Mouse (Mus musculus) left cerebral cortex, postnatal 10 days (tissue): Measurements from ENCODE around the gene Pde9a. TPM values are rescaled to one million over a fixed set of nuclear protein-coding genes. Genes with fewer than 3 reads are reported as not detected.

Experiments used
- DNase-seq, 2 experiments: peaks; one replicate each; pipeline ENCODE4 v3.0.0; 2021 to 2022; ENCODE audit warnings: low spot score in 2 of 2, mixed read lengths in 1 of 2; ENCODE audit errors: extremely low spot score in 1 of 2
- intact Hi-C: fragments of 180-260 bp; cut with DNase I; formaldehyde crosslinking; loops from one replicate; pipeline ENCODE4 v1.15.1; 2025
- total RNA-seq, 2 experiments: library from RNA; stranded (reverse); gene quantifications; 2 replicates each; pipeline ENCODE4 v1.2.3; 2021

The Pde9a gene
- total RNA-seq, 2 experiments from 2014 or later = 32.8 to 41.4 TPM

GRCm38 (mm10) chr17:31424358-31424757 lies 38.3 kb downstream of the Pde9a start:
- intact Hi-C loops = no loop called here

GRCm38 (mm10) chr17:31424798-31425197 lies 38.8 kb downstream of the Pde9a start:
- no peak for DNase-seq
- intact Hi-C loops = no loop called here

More at GRCm38 (mm10) chr17:31424358-31424757, 38.3 kb downstream of the Pde9a start:
- no peak for DNase-seq

DNA sequence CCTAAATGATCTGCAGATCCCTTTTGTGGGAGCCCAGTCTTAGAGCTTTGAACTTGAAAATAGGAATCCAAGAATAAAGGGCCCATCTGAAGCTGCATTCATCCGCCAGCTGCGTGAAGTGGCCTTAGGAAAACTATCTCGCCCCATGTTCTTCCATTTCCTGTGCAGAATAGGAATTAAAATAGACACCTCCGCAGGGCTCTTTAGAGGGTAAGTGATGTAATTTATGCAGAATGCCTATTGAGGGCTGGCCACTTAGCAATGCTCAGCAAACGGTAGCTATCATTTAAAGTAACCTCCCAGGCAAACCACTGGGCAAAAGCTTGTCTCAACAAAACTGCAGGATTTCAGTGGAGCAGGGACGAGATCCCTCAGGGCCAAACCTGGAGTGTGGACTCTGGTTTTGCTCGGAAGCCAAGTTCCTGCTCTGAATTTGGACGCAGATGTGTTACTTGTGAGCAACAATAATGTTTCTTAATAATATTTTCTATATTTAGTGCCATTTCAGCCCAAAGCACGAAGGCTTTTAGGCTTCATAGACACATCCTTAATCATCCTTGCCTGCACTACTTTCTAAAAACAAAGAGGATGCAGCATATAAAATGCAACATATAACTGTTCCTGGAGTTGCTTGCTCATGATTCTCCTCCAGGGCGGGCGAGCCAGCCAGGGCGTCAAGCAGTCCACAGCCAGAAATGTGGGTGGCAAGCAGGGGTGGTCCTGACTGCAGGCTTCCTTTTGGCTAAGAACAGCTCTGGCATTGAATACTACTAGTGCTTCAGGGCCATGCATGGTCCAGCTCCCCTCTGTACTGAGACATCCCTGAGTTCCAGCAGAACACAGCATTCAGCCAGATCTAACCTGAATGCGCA lies 40.1 kb downstream of the Pde9a start:
- intact Hi-C loops = no loop called here
- DNase-seq = no peak

DNA sequence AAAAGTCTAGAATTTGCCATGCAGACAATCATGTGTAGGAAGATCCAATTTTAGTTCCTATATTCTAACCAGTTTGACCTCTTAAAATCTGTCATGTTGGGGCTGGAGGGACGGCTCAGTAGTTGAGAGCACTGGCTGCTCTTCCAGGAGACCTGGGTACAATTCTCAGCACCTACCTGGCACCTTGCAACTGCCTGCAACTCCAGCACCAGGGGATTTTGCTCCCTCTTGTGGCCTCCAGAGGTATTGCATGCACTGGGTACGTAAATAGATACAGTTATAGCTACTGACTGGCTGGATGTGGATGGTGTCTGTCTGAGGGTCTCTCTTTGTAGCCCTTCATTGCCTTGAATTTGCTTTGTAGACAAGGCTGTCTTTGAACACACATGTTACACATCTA lies 43.4 kb downstream of the Pde9a start:
- DNase-seq = no peak
- intact Hi-C loops = no loop called here

DNA sequence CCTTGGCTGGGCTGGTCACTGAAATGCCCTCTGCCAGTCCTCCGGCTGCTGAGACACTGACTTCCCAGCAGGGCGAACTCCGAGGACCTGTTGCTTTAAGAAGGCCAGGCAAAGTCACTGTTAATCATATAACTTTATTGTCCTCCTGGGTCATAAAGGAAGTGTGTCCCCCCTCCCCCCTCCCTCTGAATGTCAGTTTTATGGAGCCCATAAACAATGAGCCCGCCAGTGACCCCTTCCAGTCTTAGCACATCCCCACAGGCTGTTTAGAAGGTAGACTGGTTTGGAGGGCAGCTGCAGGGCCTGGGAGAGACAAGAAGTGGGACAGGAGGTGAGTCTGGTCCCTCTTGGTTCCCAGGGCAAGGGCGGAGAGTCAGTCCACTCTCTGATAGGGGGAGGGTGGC lies 46.9 kb downstream of the Pde9a start:
- DNase-seq = no peak
- intact Hi-C loops = no loop called here

DNA sequence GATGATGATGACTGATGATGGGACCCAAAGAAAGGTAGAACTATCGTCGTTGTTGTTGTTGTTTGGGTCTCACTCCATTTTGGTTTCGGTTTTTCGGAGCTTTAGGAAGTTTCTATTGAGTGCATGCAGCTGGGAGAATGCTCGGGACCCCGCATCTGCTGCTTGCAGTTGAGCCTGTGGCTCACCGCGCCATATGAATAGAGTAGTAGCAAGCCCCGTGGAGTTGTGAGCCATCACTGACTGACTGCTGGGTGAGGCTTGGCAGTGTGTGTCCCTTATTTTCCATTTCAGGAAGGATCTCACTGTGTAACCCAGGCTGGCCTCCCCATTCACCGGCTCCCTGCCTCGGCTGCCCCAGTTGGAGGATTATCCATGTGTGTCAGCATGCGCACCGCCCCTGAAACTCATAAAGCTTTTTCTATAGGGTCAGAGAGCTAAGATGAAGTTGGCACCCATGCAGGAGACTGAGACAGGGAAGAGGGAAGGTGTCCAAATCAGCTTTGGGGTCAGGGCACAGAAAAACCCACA lies 47.5 kb downstream of the Pde9a start:
- no peak for DNase-seq
- intact Hi-C loops = no loop called here

DNA sequence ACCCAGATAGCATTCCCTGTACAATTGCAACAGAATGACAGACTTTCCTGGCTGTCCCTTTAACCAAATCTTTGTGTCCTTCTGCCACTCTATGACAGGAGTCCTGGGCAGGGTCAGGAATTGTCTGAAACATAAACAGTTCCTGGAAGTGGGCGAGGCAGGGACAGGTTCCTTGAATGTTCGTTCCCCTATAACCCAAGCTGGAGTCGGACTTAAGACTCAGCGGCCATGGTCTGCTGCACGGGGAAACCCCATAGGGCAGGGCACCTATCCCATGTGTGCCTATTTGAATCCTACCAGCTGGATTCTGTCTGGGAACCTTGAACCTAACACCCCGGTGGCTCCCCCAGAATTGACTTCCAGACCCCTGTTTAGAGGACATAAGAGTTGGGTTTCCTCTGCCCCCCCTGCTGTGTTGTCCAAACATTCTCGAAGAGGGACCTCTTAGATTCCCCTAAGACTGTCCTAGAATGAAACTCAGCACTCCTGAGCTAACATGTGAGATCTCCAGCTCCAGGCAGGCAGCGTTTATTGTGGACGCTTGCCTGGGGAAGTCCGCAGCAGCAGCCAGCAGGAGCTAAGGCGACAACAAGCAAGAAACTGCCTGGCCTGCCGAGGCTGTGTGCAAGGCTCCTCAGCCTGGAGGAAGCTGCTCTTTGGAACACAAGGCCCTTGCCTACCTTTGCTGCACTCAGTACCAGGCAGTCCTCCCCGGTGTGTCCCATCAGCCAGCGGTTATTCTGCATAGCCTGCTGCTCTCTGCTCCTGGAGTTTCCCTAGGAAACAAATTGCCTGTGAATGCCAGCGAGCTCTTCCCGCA lies 48.2 kb downstream of the Pde9a start:
- intact Hi-C loops = no loop called here

GRCm38 (mm10) chr17:31434825-31435325 lies 48.9 kb downstream of the Pde9a start:
- intact Hi-C loops = no loop called here
- DNase-seq = no peak

More for the DNA sequence above, 48.2 kb downstream of the Pde9a start:
- DNase-seq = peak in 1 of 2 experiments; percentile 35

DNA sequence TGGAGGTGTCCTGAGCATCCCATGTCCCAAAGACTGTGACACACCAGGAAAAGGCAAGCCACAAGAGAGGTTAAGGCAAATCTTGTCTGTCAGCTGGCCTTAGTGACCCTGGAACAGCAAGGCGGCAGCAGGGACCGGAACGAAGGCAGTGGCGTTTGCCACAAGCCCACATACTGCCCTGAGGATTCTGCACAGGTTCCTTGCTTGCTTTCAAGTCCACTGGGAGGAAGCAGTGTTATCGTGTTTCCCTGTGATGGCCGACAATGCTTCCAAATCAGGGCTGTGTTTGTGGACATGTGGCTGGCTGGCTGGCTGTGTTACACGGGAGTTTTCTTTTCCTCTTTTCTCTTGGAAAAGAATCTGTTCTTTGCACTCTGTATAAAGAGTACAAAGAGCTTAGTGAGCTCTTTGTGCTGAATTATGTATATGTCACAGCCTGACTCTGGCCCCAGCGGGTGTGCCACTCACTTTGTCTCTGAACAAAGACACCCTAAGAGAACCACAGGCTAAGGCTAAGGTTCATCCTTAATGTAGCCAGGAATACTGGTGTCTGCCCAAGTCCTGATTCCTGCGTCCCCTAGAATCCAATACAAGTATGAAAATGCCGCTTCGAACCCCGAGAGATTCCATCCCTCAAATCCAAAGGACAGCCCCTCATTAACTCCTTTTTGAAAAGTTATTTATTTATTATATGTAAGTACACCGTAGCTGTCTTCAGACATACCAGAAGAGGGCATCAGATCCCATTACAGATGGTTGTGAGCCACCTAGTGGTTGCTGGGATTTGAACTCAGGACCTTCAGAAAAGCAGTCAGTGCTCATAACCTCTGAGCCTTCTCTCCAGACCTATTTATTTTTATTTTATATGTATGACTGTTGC lies 50.2 kb downstream of the Pde9a start:
- intact Hi-C loops = no loop called here
- DNase-seq = no peak

- no peak for DNase-seq
- intact Hi-C loops = no loop called here
Observed at GRCm38 (mm10) chr17:31436814-31437406, 50.9 kb downstream of the Pde9a start.

DNA sequence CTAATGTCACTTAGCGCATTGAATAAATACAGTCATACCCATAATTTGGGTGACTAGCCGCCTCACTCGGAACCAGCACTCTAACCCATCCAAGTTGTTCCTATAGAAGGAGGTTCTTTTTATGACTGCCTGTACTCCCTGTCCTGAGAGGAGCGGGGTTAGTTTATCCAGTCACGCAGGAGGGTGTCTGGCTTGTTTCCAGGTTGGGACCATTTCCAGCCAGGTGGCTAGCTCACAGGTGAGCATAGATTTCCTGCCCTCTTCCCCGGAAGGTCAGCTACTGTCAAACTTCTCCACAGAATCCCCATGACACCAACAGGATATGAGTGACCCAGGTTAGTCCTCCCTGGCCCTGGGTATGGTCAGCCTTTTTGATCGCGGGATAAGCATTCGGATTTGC lies 51.5 kb downstream of the Pde9a start:
- DNase-seq = no peak
- intact Hi-C loops = no loop called here

DNA sequence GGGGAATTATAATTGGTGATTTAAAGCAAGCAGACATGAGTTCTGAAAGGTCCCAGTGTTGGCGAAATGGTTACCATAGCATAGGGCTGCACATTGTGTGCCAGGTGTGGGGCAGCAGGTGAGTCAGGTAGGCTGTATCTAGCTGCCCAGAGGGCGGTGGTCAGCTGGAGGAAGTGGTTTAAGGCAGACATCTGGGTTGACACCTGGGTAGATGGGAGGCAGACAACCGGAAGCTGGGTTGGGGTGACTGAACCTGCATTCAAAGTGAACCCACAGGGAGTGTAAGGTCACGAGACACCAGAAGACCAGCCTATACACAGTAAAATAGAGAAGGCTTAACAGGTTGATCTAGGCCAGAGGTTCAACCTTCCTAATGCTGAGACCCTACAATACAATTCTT lies 54.0 kb downstream of the Pde9a start:
- intact Hi-C loops = no loop called here
- DNase-seq = no peak

- intact Hi-C loops = no loop called here
- no peak for DNase-seq
Observed at GRCm38 (mm10) chr17:31442513-31442912, 56.5 kb downstream of the Pde9a start.

- no peak for DNase-seq
- intact Hi-C loops = no loop called here
Observed at GRCm38 (mm10) chr17:31444251-31444650, 58.2 kb downstream of the Pde9a start.

DNA sequence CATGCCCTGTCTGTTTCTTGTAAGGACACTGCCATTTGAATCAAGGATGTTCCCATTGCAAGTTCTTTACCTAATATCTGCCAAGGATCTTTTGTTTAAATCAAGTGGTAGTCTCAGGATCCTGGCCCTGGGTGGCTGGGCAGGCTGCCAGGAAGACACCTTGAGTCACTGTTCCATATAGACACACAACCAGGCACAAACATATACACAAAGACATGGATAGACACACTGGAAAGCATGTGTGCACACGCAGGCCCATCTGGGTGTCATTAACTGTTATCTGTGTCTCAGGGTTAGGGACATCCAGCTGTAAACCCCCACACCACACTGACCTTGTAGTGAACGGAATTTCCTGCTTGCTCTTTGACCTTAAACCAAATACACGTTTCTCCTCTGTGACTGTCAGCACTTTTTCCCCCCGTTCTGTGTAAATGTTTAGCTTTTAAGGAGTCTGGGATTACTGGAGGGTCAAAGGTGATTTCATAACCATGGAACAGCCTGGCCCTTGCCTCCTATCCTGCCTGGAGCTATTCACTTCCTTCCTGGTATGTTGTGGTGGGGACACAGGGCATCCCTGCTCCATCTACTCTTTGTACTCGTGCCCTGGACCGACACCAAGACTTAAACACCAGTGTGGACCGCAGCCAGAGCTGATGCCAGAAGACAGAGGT lies 59.2 kb downstream of the Pde9a start:
- no peak for DNase-seq
- intact Hi-C loops = loop anchor here (5.0 kb wide), 1 partner anchor 113 kb away; no protein-coding TSS in a partner anchor

DNA sequence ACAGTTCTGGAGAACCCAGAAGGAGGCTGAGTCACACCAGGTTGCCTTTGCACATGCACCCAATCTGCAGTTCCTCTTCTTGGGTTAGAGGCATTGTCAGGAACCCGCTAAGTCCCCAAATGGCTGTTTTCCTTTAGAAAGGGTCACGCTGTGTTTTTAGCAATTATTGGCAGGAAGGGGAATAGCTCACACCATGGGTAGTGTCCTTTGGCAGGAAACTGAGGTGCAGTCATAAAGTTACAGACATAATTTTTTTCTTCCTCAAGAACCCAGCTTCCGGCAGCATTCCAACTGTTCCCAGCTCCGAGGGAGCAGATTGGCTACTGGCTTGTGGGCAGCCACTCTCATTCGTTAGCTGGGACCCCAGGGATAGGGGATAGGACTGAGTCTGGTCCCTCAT lies 61.8 kb downstream of the Pde9a start:
- DNase-seq = peak in 1 of 2 experiments; percentile 49
- intact Hi-C loops = loop anchor here (2.0 to 5.0 kb wide), 2 partner anchors 69 to 115 kb away; no protein-coding TSS in a partner anchor

DNA sequence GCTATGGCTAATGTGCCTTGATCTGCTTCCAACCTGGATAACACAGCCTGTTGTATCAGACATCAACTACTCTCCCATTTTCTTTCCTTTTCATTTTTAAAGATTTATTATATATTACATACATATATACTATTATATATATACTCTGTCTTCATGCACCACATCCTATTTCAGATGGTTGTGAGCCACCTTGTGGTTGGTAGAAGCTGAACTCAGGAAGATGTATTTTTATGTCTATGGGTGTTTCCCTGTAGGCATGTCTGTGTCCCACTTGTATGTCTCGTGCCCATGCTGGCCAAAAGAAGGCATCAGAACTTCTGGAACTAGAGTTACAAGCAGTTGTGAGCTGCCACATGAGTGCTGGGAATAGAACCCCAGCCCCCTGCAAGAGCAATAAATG lies 62.5 kb downstream of the Pde9a start:
- intact Hi-C loops = loop anchor here (2.0 to 5.0 kb wide), 2 partner anchors 70 to 116 kb away; no protein-coding TSS in a partner anchor
- peak in 1 of 2 experiments; percentile 41 for DNase-seq
